Mouse (Mus musculus): Measurements from ENCODE around the gene Gm10974. TPM values are rescaled to one million over a fixed set of nuclear protein-coding genes. Genes with fewer than 3 reads are reported as not detected.

The Gm10974 gene
- polyA plus RNA-seq, 2 experiments = not detected

DNA sequence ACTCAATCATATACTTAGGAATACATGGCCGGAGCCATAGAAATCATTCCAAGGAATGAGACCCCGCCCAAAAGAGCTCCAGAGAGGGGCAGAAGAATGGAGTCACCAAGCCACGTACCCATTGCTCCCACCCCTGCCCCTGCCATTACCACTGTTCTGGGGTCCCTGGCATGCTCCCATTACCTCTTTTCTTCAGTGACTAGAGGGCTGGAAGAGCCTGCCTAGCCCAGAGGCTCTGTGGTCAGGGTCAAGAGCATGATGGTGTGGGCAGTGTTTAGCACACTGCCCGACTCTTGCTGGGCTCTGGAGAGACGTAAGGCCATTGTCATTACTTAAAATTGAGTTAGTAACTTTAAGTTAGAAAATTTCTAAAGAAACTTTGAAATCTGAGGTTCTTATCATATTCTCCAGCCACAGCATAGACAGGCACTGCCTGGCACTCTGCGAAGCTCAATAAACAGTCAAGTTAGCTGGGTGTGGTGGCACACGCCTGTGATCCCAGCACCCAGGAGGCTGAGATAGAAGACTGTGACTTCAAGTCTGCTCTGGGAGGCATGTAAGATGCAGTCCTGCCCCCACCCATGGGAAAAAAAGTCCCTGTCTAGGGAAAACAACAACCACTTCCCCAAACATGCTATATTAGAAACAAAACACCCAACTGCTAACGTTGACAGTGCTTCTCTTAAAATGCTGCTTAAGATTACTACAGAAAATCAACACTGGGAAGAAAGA, 9.7 kb upstream of the Gm10974 start:
- no peak overlapping the region for H3K4me3 ChIP-seq (replicated peaks; ENCODE audit: low read length)
- 86% methylated on average over 8 of the region's 8 CpGs for WGBS
- peaks cover 2% of the 10 kb centered on the region; the same call in 1 of the 2 replicates for H3K9me3 ChIP-seq (ENCODE audit: control insufficient read depth, low read length)
- H3K4me1 ChIP-seq (ENCODE audit: control insufficient read depth, insufficient read depth, low read length) = no peaks in the 10 kb centered on the region
- no peaks in the 10 kb centered on the region for H3K36me3 ChIP-seq (ENCODE audit: control insufficient read depth, insufficient read depth, low read length)
- no peak overlapping the region for H3K27ac ChIP-seq (replicated peaks; ENCODE audit: low read depth, low read length)
- H3K9ac ChIP-seq (ENCODE audit: low read depth, low read length, severe bottlenecking) = no peak overlapping the region
- no peak for ATAC-seq (ENCODE audit: low FRiP score, low read depth)
- no peaks in the 10 kb centered on the region for H3K27me3 ChIP-seq (ENCODE audit: control insufficient read depth, insufficient read depth, low read length)
- no peak overlapping the region for H3K4me2 ChIP-seq (replicated peaks; ENCODE audit: low read depth, low read length, severe bottlenecking)
- no peak for DNase-seq (ENCODE audit: low spot score)
- TF ChIP-seq POLR2A (IDR thresholded peaks at IDR 0.05; ENCODE audit: borderline replicate concordance, extremely low read depth, insufficient read depth, insufficient read length) = no peak

DNA sequence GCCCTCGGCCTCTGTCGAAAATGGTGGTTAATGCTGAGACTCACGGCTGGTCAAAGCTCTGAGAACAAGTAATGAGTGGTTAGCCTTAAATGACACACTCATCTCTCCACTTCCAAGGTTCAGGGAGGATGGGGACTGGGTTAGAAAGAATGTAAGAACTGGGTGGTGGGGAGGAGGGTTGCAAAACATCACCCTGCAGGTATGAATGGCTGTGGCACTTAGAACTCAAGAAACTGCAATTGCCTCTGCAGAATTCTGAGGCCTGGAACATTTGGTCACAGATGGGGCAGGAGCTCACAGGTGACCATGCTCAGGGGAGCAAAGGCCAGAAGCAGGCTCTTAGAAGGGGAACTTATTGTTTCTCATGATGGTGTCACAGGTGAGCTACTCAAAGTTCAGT, 7.2 kb upstream of the Gm10974 start:
- no peaks in the 10 kb centered on the region for H3K4me1 ChIP-seq (ENCODE audit: control insufficient read depth, insufficient read depth, low read length)
- H3K9ac ChIP-seq (ENCODE audit: low read depth, low read length, severe bottlenecking) = no peak overlapping the region
- peaks cover 2% of the 10 kb centered on the region; the same call in 1 of the 2 replicates for H3K9me3 ChIP-seq (ENCODE audit: control insufficient read depth, low read length)
- no peak overlapping the region for H3K27ac ChIP-seq (replicated peaks; ENCODE audit: low read depth, low read length)
- H3K27me3 ChIP-seq (ENCODE audit: control insufficient read depth, insufficient read depth, low read length) = no peaks in the 10 kb centered on the region
- no peak for ATAC-seq (ENCODE audit: low FRiP score, low read depth)
- no peak for DNase-seq (ENCODE audit: low spot score)
- TF ChIP-seq POLR2A (IDR thresholded peaks at IDR 0.05; ENCODE audit: borderline replicate concordance, extremely low read depth, insufficient read depth, insufficient read length) = no peak
- 95% methylated on average over 3 of the region's 3 CpGs for WGBS
- no peak overlapping the region for H3K4me3 ChIP-seq (replicated peaks; ENCODE audit: low read length)
- no peak overlapping the region for H3K4me2 ChIP-seq (replicated peaks; ENCODE audit: low read depth, low read length, severe bottlenecking)
- H3K36me3 ChIP-seq (ENCODE audit: control insufficient read depth, insufficient read depth, low read length) = no peaks in the 10 kb centered on the region

DNA sequence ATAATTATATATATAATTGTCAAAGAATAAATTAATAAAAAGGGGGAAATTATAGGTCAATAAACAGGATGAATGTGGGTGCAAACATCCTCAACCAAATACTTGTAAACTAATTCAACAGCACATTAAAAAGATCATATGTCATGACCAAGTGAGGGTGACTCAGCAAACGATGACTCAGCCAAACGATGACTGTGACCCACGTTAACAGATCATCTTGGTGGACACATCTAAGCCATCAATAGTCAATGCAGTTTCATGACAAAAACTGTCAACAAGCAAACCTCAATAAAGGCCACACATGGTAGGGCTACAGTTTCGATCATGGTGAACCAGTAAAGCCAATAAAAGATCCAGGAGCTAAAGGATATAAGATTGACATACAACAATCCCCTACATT, 6.7 kb upstream of the Gm10974 start:
- WGBS = 87% methylated on average over 4 of the region's 4 CpGs
- DNase-seq (ENCODE audit: low spot score) (no peak), ATAC-seq (ENCODE audit: low FRiP score, low read depth) (no peak)
- no peaks in the 10 kb centered on the region for H3K4me1 ChIP-seq (ENCODE audit: control insufficient read depth, insufficient read depth, low read length)
- no peaks in the 10 kb centered on the region for H3K36me3 ChIP-seq (ENCODE audit: control insufficient read depth, insufficient read depth, low read length)
- no peaks in the 10 kb centered on the region for H3K27me3 ChIP-seq (ENCODE audit: control insufficient read depth, insufficient read depth, low read length)
- peaks cover 2% of the 10 kb centered on the region; the same call in 1 of the 2 replicates for H3K9me3 ChIP-seq (ENCODE audit: control insufficient read depth, low read length)
- H3K4me3 ChIP-seq (replicated peaks; ENCODE audit: low read length) = no peak overlapping the region
- H3K4me2 ChIP-seq (replicated peaks; ENCODE audit: low read depth, low read length, severe bottlenecking) = no peak overlapping the region
- H3K27ac ChIP-seq (replicated peaks; ENCODE audit: low read depth, low read length) = no peak overlapping the region
- no peak overlapping the region for H3K9ac ChIP-seq (ENCODE audit: low read depth, low read length, severe bottlenecking)
- TF ChIP-seq POLR2A (IDR thresholded peaks at IDR 0.05; ENCODE audit: borderline replicate concordance, extremely low read depth, insufficient read depth, insufficient read length) = no peak

DNA sequence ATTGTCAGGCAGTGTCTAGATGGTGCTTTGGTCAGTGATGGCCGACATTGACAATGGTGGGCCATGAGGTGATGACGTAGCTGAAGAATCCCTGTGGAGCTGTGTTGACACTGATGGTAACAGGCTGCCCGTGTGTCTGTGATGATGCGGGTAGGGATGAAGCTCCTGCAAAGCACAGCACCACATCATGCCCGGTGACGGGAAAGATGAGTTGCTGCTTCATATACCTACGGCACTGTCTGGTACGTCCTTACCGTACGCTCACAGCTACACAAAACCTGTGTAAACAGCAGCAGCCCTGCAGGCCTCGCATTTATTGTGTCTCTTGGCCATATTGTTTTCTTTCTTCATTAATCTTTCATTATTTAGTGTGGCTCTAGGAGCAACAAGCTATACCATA, 1.2 kb upstream of the Gm10974 start:
- no peak overlapping the region for H3K4me3 ChIP-seq (replicated peaks; ENCODE audit: low read length)
- 97% methylated on average over 11 of the region's 11 CpGs for WGBS
- no peak for ATAC-seq (ENCODE audit: low FRiP score, low read depth)
- H3K9me3 ChIP-seq (ENCODE audit: control insufficient read depth, low read length) = peaks cover 2% of the 10 kb centered on the region; the same call in 1 of the 2 replicates
- no peaks in the 10 kb centered on the region for H3K27me3 ChIP-seq (ENCODE audit: control insufficient read depth, insufficient read depth, low read length)
- DNase-seq (ENCODE audit: low spot score) = no peak
- no peak overlapping the region for H3K9ac ChIP-seq (ENCODE audit: low read depth, low read length, severe bottlenecking)
- no peak overlapping the region for H3K27ac ChIP-seq (replicated peaks; ENCODE audit: low read depth, low read length)
- H3K4me2 ChIP-seq (replicated peaks; ENCODE audit: low read depth, low read length, severe bottlenecking) = no peak overlapping the region
- no peak for TF ChIP-seq POLR2A (IDR thresholded peaks at IDR 0.05; ENCODE audit: borderline replicate concordance, extremely low read depth, insufficient read depth, insufficient read length)
- 0 out of 2 replicates have a peak, but pooled peaks cover 3% of the 10 kb centered on the region for H3K4me1 ChIP-seq (ENCODE audit: control insufficient read depth, insufficient read depth, low read length)
- no peaks in the 10 kb centered on the region for H3K36me3 ChIP-seq (ENCODE audit: control insufficient read depth, insufficient read depth, low read length)

DNA sequence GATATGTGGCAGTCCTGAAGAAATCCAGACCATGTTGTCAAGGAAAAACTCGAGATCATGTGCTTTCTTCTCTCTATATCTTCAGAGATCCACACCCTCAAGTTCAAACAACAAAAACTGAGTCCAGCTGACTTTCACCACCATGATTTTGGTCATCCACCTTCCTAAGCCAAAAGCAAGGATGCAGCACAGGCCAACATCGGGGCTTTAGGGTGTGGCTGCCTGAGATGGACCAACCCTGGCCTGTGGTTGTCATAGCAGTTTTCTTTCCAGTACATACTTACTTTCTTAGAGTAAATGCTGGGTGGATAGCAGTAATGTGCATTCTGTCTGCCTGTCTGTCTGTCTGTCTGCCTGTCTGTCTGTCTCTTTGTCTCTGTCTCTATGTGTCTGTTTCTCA, 294 bp upstream of the Gm10974 start:
- Histone ChIP-seq H3K9me3 (ENCODE audit: control insufficient read depth, low read length) (no peaks in the 10 kb centered on the region; the same call in 1 of the 2 replicates), H3K4me1 (ENCODE audit: control insufficient read depth, insufficient read depth, low read length) (peaks cover 11% of the 10 kb centered on the region), H3K36me3 (ENCODE audit: control insufficient read depth, insufficient read depth, low read length) (no peaks in the 10 kb centered on the region), H3K27me3 (ENCODE audit: control insufficient read depth, insufficient read depth, low read length) (no peaks in the 10 kb centered on the region), H3K4me3 (replicated peaks; ENCODE audit: low read length) (no peak overlapping the region), H3K4me2 (replicated peaks; ENCODE audit: low read depth, low read length, severe bottlenecking) (no peak overlapping the region), H3K9ac (ENCODE audit: low read depth, low read length, severe bottlenecking) (no peak overlapping the region), H3K27ac (replicated peaks; ENCODE audit: low read depth, low read length) (no peak overlapping the region)
- TF ChIP-seq POLR2A (IDR thresholded peaks at IDR 0.05; ENCODE audit: borderline replicate concordance, extremely low read depth, insufficient read depth, insufficient read length) = no peak
- DNase-seq (ENCODE audit: low spot score) (no peak), ATAC-seq (ENCODE audit: low FRiP score, low read depth) (no peak)
- WGBS = 75% methylated on average over 2 of the region's 2 CpGs

Data from limb, embryonic 14.5 days (tissue).